In genomic region chr3:30494371-30494770, GRCm38 (mm10) we compare ENCODE assay signal across 18 mouse cellular contexts. TPM values are rescaled to one million over a fixed set of nuclear protein-coding genes. Genes with fewer than 3 reads are reported as not detected.
"Had no signal": no experiment of that assay in that cellular context is flagged by ENCODE, and none has a peak within 500 bp of the region (broad histone marks: within the 10 kb centered on the region; RNA-seq: fewer than 3 reads in every experiment).

No protein-coding gene starts in this region.

- H3K27ac ChIP-seq: lung, embryonic 15.5 days; macrophage; midbrain, embryonic 13.5 days; midbrain, embryonic 15.5 days; neural tube, embryonic 12.5 days; stomach, embryonic 15.5 days; stomach, postnatal 0 days had no signal

- H3K4me1 ChIP-seq: megakaryocyte, embryonic 14.5 days; midbrain, embryonic 15.5 days; neural tube, embryonic 12.5 days had no signal

- DNase-seq: liver, postnatal 0 days; lung, adult 2 months; lung, postnatal 14 days; lung, postnatal 36 days; right cerebral cortex, postnatal 14 days; thymus, adult 2 months; thymus, postnatal 25 days; thymus, postnatal 4 days had no signal

- H3K4me3 ChIP-seq: lung, embryonic 15.5 days; megakaryocyte, embryonic 14.5 days; midbrain, embryonic 13.5 days; midbrain, embryonic 15.5 days; neural tube, embryonic 12.5 days; stomach, embryonic 15.5 days had no signal

RNA-seq across cellular contexts. Expression of gene Mecom, which starts 53.4 kb away (rescaled TPM):
- total RNA-seq: monocyte, adult 5-6 weeks; neutrophil, adult 5-6 weeks had no signal
- polyA plus RNA-seq: macrophage had no signal
